Mouse (Mus musculus) olfactory bulb, adult 2 months (tissue): ENCODE results near the gene Xylt1.

Experiments
- CTCF ChIP-seq: fragments of 200-500 bp; IDR thresholded peaks from 2 replicates; pipeline ENCODE4 v1.5.1; 2012; ENCODE audit warnings: low read depth, mild to moderate bottlenecking, low read length, moderate library complexity; ENCODE audit not compliant: insufficient read depth
- POLR2A ChIP-seq: fragments of 200-500 bp; IDR thresholded peaks from 2 replicates; pipeline ENCODE4 v1.6.1; 2012; ENCODE audit warnings: mild to moderate bottlenecking, low read depth, low read length, moderate library complexity; ENCODE audit not compliant: insufficient read depth

DNA sequence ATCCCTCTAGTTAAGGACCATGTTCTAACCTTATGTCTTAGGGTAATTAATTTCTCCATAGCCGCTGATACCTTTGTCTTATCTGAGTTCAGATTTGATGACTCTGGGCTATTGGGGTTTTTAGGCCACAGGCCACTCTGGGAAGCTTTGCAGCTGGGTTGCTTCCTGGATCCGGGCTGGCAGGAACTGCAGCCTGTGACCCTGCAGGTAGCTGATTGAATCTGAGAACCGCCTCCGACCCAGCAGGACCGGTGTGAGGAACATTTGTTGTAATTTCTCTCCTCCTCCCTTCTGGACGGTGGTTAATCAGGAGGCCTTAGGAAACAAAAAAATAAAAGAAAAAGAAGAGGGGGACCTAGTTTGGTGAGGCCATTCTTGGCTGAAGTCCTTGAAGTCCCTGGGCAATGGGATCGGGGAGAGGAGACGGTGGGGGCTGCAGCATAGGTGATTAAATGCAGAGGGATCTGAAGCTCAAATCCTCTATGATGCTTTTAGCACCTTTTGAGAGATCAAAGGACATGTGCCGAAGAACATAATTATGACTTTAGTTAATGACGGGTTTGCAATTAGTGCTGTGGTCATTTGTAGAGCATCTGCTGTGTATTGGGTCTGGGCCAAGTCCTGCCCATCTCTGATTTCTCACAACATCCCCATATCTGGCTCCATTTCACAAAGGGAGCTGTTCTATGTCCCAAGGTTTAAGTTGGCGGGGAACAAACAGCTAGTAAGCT, 40.2 kb downstream of the Xylt1 start:
- TF ChIP-seq CTCF (no peak), POLR2A (no peak)
